Mouse (Mus musculus) A20 (cell line): ENCODE data around the gene Gm9837.

Experiments used
- DNase-seq: peaks from one replicate; pipeline ENCODE4 v3.0.0-alpha.2; 2011; ENCODE audit warnings: low read depth, low spot score

The Gm9837 gene

DNA sequence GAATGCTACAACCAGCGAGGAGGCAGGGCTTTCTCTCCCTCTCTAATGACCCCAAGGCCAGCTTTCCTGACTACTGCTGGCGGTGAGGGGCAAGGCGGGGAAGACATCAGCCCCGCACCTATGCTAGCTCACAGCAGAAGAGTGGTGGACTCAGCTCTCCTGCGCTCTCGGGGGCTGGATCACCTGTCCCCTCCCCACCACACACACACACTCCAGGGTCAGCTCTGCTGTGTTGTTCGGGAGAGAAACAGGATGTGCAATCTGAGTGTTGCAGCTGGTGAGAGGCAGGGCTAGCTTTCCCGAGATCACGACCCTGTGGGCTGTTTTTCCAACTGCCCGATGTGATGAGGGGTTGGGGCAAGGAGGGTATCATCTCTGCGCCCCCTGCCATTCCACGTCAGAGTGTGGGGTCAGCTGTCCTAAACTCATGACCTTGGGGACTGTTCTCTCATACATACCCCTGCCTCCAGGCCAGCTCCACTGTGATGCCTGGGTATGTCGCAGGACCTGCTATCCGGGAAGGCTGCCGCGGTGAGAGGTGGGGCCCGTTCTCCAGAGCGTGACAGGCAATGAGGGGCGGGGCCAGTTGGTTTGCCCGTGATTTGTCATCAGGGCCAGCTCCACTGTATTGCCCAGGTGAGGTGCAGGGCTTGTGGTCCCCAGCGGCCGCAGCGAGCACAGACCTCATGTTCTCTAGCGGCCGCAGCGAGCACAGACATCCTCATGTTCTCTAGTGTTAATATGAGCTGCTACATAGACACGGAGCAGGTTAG, 16.7 kb upstream of the Gm9837 start:
- peak; percentile 46 for DNase-seq

DNA sequence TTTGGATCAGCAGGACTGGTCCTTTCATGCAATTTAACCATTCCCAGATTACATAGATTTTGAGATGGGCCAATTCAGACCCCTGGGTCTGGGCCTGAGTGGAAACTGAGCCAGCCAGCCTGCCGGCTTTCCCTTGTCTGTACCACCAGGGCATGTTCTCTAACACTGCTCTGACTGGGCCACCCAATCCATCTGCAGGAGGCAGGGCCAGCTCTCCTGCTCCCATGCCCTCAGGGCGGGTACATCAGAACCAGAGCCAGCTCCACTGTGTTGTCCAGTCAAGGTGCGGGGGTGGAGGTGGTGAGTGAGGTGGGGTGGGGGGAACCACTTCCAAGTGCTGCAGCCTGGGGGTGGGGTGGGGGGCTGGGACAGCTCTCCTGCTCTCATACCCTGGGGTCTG, 16.1 kb upstream of the Gm9837 start:
- no peak for DNase-seq

DNA sequence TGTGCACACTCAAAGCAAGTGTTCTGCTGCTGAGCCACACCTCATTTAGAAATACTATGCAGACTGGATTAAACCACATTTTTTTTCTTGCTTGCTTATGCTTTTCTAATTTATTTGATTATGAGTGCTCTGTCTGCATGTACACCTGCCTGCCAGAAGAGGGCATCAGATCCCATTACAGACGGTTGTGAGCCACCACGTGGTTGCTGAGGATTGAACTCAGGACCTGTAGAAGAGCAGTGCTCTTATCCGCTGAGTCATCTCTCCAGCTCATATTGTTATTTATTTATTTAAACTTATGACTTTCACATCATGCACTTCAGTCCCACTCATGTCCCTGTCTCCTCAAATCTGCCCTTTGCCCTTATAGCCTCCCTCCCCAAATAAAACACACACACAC, 15.4 kb upstream of the Gm9837 start:
- DNase-seq, result peak; percentile 49

DNA sequence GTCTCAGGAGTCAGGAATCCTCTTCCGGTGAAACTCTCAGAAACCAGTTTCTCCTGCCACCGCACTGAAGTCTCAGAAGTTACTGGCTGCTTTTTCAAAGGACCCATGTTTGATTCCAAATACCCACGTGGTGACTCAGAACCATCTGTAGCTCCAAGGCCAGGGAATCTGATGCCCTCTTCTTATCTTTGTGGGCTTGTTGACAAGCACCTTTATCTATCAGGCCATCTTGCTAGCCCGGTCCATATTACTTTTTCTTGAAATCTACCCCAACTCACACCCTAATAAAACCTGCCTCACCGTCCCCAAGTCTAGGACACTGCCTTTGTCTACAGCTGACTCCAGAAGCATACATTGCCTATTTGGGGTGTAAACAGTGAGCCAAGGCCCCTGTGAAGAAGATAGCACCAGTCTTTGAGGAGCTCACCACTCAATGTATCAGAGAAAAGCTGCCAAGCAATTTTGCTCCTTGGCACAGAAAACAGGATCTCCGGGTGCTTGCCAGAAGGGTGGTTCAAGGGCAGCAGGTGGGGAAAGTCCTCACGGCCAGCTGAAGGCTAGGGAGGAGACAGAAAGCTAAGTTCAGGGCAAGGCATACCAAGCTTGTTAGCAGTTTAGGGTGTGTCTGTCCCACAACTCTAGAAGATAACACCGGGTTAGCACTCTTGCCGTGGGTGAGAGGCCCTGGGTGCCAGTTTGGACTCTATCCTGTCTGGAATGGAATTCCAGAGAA, 13.0 kb upstream of the Gm9837 start:
- DNase-seq, result no peak

DNA sequence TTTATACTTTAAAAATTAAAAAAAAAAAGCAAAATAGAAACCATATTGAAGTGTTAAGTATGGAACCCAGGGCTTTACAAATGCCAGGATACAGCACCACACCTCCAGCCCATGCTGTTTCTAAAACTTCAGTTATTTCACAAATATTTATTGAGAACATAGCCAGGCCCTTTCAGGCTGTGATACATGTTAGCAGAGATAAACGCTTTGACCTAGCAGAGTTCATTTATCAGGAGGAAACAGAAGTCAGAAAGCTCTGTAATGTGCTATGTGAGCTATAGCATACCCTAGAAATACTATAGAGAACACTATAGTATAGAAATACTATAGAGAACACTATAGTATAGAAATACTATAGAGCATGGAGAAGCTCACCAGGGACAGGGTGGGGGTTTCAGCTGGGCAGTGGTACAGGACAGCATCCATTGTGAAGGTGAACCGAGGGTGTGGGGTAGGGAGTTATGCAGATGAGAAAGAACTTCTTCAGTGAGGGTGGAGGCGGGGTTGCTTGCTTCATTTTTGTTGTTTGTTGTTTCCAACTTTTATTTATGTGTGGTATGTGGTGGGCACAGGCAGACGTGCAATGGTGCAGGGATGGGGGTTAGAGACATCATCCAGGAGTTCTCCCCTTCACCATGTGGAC, 10.9 kb upstream of the Gm9837 start:
- no peak for DNase-seq

DNA sequence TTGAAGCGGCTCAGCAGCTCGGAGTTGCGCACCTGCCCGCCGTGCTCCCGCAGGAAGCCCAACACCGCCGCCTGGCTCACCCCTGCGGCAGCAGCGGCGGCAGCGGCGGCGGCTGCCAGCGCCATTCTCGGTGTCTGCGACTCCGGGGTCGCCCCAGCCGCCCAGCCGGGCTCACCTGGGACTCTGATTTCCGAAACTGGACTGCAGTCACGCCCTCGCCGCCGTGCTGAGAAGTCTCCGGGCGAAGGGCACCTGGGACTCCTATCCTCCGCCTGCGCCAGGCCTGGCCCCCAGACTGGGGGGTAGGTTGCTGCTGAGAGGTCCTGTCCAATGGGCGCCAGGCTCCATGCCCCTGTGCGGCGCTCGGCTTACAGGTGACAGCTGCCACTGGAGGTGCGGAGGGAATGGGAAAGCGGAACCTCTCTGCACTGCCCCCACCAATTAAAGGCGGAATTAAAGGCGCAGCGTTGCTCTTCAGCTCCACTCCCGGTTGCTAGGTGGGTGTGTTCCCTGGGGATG, 9.6 kb upstream of the Gm9837 start, which contains the start of the genes Gm9945 and Sowaha:
Gene Gm9945 (plus strand): TSS at position 384 of the 519 bp plus-strand sequence.
Gene Sowaha (minus strand): TSS at position 492 of the 519 bp plus-strand sequence.
- no peak for DNase-seq

DNA sequence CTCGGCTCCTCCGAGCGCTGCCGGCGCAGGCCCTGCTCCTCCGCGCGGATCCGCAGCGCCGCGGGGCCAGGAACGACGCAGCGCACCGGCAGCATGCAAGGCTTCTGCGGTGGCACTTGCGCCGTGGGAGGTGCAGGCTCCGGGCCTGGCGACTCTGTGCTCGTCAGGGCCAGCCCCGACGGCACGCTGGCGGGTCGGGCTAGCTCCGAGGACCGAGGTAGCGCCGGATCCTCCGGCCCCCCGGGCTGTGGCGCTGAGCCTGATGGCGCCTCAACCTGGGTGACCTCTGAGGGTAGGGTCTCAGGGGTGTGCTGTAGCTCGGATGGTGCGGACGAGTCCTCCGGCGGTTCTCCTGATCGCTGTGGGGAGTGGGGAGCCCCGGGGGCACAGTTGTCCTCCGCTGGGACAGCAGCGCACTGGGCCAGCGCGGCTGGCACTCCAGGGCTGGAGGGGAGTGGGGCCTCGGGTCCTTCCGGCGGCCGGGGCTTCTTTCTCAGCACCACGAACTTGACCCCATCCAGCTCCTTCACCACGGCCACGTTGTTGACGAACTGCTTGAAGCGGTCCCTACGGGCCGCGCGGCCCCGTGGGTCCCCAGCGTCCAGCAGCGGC, 9.0 kb upstream of the Gm9837 start:
- no peak for DNase-seq

DNA sequence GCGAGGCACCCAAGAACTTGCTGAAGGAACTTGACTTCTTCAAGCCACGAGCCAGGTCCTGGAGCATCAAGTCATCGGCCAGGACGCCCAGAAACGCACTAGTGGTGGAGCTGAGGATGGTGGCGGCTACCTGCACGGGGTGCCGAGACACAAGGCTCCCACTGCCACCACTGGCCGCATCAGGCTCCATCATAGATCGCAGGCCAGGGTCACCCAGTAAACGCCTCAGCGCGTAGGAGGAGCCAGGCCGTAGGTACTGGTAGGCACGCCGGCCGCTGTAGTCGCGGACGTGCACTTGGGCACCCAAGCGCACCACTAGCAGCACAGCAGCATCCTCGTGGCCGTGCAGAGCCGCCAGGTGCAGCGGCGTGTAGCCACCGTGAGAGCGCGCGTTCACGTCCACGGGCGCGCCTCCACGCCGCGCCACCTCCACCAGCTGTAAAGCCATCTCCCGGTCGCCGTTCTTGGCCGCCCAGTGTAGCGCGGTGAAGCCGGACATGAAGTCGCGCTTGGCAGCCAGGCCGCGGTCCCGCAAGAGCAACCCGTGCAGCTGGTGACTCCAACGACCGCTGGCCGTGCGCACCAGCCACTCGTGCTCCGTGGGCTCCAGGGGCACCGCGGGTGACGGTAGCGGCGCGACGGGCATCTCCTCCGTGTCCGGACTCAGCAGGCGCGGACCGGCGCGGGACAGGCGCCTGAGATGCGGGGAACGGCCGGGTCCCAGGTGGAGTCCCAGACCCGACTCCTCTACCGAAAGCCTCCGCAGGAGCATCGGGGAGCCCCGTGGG, 8.3 kb upstream of the Gm9837 start:
- no peak for DNase-seq

DNA sequence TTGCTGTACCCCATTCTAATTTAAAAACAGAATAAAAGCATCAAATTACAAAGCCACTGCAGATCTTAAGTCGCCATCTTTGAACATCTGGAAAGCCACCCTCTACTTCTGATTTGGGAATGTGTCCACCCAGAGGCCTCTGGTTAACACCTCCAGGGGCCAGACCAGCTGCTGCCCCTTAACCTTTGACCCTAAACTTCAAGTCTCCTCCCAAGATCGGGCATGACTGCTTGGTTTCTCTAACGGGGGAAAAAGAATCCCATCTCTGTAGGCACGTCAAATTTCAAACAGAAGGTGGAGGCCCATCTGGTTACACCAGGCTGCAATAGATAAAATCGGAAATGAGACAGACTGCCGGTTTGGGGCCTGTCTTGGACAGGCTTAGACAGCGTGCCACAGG, 7.6 kb upstream of the Gm9837 start:
- DNase-seq, result no peak

DNA sequence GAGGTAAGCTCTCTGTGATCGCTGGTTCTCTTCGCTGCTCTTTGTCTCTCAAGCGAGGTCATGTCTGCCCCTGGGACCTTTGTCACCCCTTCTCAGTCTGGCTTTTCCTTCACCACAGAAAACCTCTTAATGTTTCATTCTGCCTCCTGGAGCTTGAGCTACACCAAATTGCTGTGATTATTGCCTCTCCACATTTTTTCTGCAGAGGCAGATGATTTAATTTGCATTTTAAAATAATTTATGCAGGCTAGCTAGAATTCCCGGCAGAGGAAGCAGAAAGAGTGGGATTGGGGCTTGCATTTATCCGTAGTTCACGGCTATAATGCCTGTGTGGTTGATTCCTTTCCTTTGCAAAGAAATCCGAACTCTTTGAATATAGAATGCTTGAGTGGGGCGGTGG, 5.3 kb upstream of the Gm9837 start:
- DNase-seq, result no peak

DNA sequence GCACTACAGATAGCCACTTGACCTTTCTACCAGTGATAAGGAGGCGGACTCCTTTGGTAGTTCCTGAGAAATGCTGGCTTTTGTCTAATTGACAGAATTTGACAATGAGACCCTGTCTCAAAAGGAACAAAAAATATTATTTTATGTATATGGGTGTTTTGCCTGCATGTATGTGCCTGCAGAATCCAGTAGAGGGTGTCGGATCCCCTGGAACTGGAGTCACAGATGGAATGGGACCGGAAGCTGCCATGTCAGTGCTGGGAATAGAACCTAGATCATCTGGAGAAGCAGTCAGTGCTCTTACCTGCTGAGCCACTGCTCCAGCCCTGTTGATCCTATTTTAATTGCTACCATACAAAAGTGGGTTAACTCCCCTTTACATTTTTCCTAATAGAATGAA, 2.4 kb upstream of the Gm9837 start:
- no peak for DNase-seq

DNA sequence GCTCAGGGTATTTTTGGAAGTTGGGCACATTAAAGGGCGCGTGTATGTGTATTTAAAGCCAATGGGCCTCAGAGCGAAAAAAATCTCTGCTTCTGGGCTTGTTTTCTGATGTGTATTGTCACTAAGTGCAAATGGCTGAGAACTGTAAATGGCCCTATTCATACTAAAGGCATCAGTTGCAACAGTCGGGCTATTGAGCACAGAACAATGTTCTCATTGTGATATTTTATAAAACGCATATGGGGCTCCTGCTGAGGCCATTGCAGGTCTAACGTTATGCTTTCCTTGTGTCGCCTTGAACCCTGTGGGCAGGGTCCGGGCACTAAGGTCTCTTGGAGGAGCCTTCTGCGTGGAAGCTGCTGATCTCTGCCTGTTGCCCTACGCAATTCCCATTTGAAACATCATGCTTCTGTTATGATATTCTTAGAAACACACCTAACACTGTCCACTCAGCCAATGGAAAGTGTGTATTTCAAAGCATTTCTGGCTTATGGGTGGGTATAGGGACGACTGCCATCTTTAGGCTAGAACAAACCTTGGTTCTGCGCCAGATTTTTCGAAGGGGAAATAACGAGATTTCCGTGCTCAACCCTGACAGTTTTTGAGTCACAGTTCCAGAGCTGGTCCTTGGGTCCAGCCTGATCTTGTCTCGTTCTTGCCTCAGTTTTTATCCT, 848 bp downstream of the Gm9837 start:
- no peak for DNase-seq

DNA sequence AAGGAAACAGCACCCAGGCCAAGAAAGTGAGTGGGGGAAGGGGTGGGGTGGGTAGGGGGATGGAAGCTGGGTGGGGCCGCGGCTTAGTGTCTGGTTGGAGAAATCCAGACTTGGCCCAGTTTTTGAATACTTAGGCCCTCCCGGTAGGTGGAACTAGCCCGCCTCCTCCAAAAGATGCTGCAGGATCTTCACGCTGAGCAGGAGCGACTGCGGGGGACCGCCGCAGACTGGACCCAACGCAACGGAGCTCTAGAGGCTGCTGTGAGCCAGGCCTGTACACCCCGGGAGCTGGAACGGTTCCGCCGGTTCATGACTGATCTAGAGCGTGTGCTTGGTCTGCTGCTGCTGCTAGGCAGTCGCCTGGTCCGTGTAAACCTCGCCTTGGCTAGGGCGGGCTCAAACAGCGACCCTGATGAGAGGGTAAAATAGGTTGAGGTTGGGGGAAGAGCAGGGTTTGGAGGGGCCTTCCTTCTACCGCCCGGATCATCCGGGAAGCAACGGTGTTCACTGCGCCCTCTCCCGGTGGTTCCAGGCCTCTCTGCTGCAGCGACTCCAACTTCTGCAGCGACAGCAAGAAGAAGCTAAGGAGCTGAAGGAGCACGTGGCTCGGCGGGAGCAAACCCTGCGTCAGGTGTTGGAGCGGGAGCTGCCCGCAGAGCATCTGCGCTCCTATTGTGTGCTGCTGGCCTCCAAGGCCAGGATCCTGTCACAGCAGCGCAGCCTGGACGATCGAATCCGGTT, 3.9 kb downstream of the Gm9837 start:
- DNase-seq, result peak; percentile 20

DNA sequence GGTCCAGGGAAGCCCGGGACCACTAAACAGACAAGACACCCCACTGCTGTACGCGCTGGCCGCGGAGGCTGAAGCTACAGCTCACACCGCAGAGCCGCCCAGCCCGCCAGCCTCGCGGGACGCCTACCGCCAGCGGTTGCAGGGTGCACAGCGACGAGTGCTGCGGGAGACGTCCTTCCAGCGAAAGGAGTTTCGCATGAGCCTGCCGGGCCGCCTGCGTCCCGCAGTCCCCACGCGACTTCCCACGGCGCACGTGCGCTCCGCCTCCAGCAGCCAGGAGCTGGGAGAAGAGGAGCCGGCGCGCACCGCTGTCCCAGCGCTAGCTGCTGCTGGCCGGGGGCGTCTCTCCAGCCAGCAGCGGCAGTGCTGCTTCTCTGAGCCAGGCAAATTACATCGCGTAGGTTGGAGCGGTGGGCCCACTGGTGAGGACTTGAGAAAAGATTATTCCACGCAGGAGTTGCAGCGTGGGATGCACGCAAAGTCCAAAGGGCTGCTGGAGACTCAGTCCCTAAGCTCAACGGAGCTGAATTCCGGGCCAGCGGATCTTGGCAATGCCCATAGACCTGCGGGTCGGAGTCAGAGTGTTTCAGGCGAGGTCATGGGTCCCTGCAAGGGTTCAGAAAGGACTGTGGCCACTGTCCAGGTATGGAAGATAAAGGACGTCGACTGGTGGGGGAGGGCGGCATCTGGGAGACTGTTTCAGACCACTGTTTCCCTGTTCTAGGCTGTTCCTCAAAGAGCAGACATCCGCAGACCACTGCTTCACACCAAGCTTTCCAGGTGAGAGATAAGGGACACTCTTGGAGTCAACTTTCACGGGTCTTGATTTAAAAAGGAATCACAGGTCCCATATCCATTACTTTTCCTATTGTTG, 6.5 kb downstream of the Gm9837 start:
- no peak for DNase-seq

DNA sequence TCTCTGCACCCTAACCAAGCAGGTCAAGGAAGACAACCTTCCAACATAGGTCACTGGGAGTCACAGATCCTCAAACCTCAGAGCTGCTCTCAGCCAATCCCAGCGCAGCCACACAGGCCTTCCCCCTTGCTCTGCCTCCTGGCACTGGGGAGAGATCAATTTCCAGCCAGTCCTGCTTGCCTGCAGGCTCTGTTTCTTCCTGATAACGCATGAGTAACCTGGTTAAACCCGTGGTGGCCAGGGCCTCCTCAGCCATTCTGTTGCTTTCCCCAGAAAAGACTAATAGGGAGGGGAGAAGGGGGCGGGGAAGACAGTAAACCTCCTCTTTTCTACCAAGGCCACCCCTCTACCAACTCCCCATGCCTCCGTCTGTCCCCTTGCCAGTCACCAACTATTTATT, 8.6 kb downstream of the Gm9837 start:
- no peak for DNase-seq

DNA sequence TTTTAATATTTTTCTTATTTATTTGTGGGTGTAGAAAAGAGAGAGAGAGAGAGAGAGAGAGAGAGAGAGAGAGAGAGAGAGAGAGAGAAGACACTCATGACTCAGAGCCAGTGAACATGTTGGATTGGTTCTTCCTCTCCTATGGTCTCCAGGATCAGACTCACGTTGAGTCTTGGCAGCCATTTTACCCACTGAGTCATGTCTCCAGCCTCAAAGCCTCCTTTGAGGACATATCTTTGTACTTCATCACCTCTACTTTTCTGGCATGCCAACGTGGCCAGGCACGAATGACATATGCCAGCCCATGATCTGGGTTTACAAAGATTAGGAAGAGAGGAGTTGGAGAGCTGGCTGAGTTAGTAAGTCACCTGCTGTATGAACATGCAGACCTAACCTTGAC, 10.1 kb downstream of the Gm9837 start:
- DNase-seq, result no peak

DNA sequence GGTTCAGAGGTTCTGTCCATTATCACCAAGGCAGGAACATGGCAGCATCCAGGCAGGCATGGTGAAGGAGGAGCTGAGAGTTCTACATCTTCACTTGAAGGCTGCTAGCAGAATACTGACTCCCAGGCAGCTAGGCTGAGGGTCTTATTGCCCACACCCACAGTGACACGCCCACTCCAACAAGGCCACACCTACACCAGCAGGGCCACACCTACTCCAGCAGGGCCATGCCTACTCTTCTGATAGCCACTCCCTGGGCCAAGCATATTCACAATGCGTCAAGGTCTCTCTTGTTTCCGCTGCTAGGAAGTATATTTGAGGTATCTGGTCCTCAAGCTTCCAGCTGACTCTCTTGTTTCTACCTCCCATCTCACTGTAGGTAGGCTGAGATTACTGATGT, 11.3 kb downstream of the Gm9837 start:
- no peak for DNase-seq

DNA sequence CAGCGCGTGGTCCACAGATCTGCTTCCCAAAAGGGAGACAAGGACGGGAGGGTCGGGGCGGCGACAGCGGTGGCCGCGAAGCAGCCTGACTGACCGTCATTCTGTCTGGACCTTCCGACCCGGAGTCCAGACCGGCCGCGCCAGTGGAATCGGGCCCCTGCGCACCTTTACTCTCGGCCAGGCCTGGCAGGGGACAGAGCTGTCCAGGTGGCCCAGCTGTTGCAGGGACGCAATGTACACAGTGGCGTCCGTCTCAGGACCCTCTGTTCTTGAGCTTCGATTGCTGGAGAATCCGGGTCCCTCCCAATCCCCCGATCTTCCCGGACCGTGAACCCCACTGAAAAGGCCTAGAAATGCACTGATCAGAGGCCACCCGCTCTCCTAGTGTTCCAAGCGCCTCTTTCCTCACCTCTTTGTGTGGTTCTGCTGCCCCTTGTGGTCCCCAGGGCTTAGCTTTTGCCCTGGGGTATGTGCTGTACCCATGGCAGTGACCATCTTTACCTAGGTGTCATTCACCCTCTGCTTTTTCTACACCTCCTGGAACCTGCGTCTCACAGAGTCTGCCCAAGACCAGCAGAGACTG, 12.8 kb downstream of the Gm9837 start:
- no peak for DNase-seq
